Mouse (Mus musculus): ENCODE results near the gene Gramd1b. TPM values are rescaled to one million over a fixed set of nuclear protein-coding genes. Genes with fewer than 3 reads are reported as not detected.

The Gramd1b gene
- polyA plus RNA-seq, 1 experiment from 2014 or later: 1.2 TPM

GRCm38 (mm10) chr9:40246702-40247101 is 284.5 kb downstream of the Gramd1b start:
- Histone ChIP-seq H3K9me3 (ENCODE audit: low read length) (no peaks in the 10 kb centered on the region), H3K36me3 (replicated peaks; ENCODE audit: insufficient read depth, low read length) (no peaks in the 10 kb centered on the region), H3K9ac (replicated peaks) (no peak overlapping the region), H3K4me1 (ENCODE audit: insufficient read depth) (no peaks in the 10 kb centered on the region; the same call in 1 of the 2 replicates), H3K4me3 (ENCODE audit: low read depth, low read length) (no peak overlapping the region), H3K4me2 (ENCODE audit: low read depth, low read length) (no peak overlapping the region), H3K27me3 (ENCODE audit: insufficient read depth, low read length) (no peaks in the 10 kb centered on the region), H3K27ac (ENCODE audit: low read depth) (no peak overlapping the region)
- 75% methylated on average over 6 of the region's 6 CpGs for WGBS (ENCODE audit: insufficient replicate concordance)
- no peak for TF ChIP-seq CTCF (IDR thresholded peaks at IDR 0.05; ENCODE audit: low read depth)
- DNase-seq: no peak
- ATAC-seq: no peak

GRCm38 (mm10) chr9:40245974-40246665 is 285.1 kb downstream of the Gramd1b start:
- WGBS (ENCODE audit: insufficient replicate concordance): 75% methylated on average over 7 of the region's 7 CpGs
- H3K9me3 ChIP-seq (ENCODE audit: low read length): no peaks in the 10 kb centered on the region

GRCm38 (mm10) chr9:40245466-40245865 is 285.7 kb downstream of the Gramd1b start:
- Histone ChIP-seq H3K36me3 (replicated peaks; ENCODE audit: insufficient read depth, low read length) (no peaks in the 10 kb centered on the region), H3K9me3 (ENCODE audit: low read length) (no peaks in the 10 kb centered on the region), H3K4me3 (ENCODE audit: low read depth, low read length) (no peak overlapping the region), H3K27me3 (ENCODE audit: insufficient read depth, low read length) (peaks cover 6% of the 10 kb centered on the region; the same call in 1 of the 2 replicates), H3K27ac (ENCODE audit: low read depth) (no peak overlapping the region), H3K4me1 (ENCODE audit: insufficient read depth) (no peaks in the 10 kb centered on the region; the same call in 1 of the 2 replicates), H3K4me2 (ENCODE audit: low read depth, low read length) (no peak overlapping the region), H3K9ac (replicated peaks) (no peak overlapping the region)
- DNase-seq: no peak
- 68% methylated on average over 9 of the region's 9 CpGs for WGBS (ENCODE audit: insufficient replicate concordance)
- TF ChIP-seq EP300 (IDR thresholded peaks at IDR 0.05; ENCODE audit: low read depth) (no peak), CTCF (IDR thresholded peaks at IDR 0.05; ENCODE audit: low read depth) (no peak)
- no peak for ATAC-seq

More at GRCm38 (mm10) chr9:40245974-40246665, 285.1 kb downstream of the Gramd1b start:
- H3K4me2 ChIP-seq (ENCODE audit: low read depth, low read length): no peak overlapping the region
- no peaks in the 10 kb centered on the region for H3K36me3 ChIP-seq (replicated peaks; ENCODE audit: insufficient read depth, low read length)
- no peak for ATAC-seq
- H3K9ac ChIP-seq (replicated peaks): no peak overlapping the region
- DNase-seq: no peak
- H3K4me1 ChIP-seq (ENCODE audit: insufficient read depth): no peaks in the 10 kb centered on the region; the same call in 1 of the 2 replicates
- peaks cover 3% of the 10 kb centered on the region; the same call in 1 of the 2 replicates for H3K27me3 ChIP-seq (ENCODE audit: insufficient read depth, low read length)
- no peak overlapping the region for H3K27ac ChIP-seq (ENCODE audit: low read depth)
- H3K4me3 ChIP-seq (ENCODE audit: low read depth, low read length): no peak overlapping the region
- no peak for TF ChIP-seq EP300 (IDR thresholded peaks at IDR 0.05; ENCODE audit: low read depth)
- no peak for TF ChIP-seq CTCF (IDR thresholded peaks at IDR 0.05; ENCODE audit: low read depth)

Other genes with a start within 250 kb of the Gramd1b start
- not detected in 2 replicates for gene Gm21915, start 139.2 kb upstream of the Gramd1b start, polyA plus RNA-seq (2015; fragmentation: Nextera tagmentation; extraction: Ambion mirVana)
- 1.8 and 1.9 TPM in 2 replicates for gene Clmp, start 154.6 kb upstream of the Gramd1b start, polyA plus RNA-seq (2015; fragmentation: Nextera tagmentation; extraction: Ambion mirVana)